Mouse (Mus musculus): ENCODE measurements around the gene Rasal3.

Gene Rasal3

GRCm38 (mm10) chr17:32354211-32354610 is 49.2 kb downstream of the Rasal3 start:
- DNase-seq (ENCODE audit: low spot score in 2 of 2): no peak

- peak; percentile 87 to 90 for DNase-seq (ENCODE audit: low spot score in 2 of 2)
Observed at GRCm38 (mm10) chr17:32353696-32354095, 49.7 kb downstream of the Rasal3 start.

GRCm38 (mm10) chr17:32351726-32352125 is 51.7 kb downstream of the Rasal3 start:
- no peak for DNase-seq (ENCODE audit: low spot score in 2 of 2)

GRCm38 (mm10) chr17:32351269-32351668 is 52.1 kb downstream of the Rasal3 start:
- DNase-seq (ENCODE audit: low spot score in 2 of 2): no peak

- DNase-seq (ENCODE audit: low spot score in 2 of 2): peak; percentile 98 to 99
Observed at GRCm38 (mm10) chr17:32350382-32350983, 52.9 kb downstream of the Rasal3 start, which contains the start of gene Akap8l. Gene Akap8l, minus strand, starts transcription at chr17:32350607.

- DNase-seq (ENCODE audit: low spot score in 2 of 2): peak in 1 of 2 experiments; percentile 60
Observed at GRCm38 (mm10) chr17:32349851-32350381, 53.5 kb downstream of the Rasal3 start.

- DNase-seq (ENCODE audit: low spot score in 2 of 2): peak in 1 of 2 experiments; percentile 72
Observed at GRCm38 (mm10) chr17:32349037-32349732, 54.2 kb downstream of the Rasal3 start.

GRCm38 (mm10) chr17:32348406-32348805 is 55.0 kb downstream of the Rasal3 start:
- DNase-seq (ENCODE audit: low spot score in 2 of 2): no peak

- no peak for DNase-seq (ENCODE audit: low spot score in 2 of 2)
Observed at GRCm38 (mm10) chr17:32341102-32341501, 62.3 kb downstream of the Rasal3 start.
